Mouse (Mus musculus): Measurements from ENCODE around the gene Myo10. TPM values are rescaled to one million over a fixed set of nuclear protein-coding genes. Genes with fewer than 3 reads are reported as not detected.

Gene Myo10
- total RNA-seq, 2 experiments from 2014 or later: 36.3 to 50.5 TPM

- DNase-seq: no peak
Observed at GRCm38 (mm10) chr15:25652368-25652767, 30.0 kb downstream of the Myo10 start.

GRCm38 (mm10) chr15:25652933-25653332, 30.6 kb downstream of the Myo10 start:
- DNase-seq: no peak

GRCm38 (mm10) chr15:25653680-25654079, 31.4 kb downstream of the Myo10 start:
- DNase-seq: no peak

GRCm38 (mm10) chr15:25662833-25663519, 40.7 kb downstream of the Myo10 start:
- no peak for DNase-seq

GRCm38 (mm10) chr15:25669283-25670247, 47.2 kb downstream of the Myo10 start:
- peak; percentile 50 for DNase-seq

GRCm38 (mm10) chr15:25673231-25673980, 51.1 kb downstream of the Myo10 start:
- no peak for DNase-seq

GRCm38 (mm10) chr15:25674099-25674931, 52.0 kb downstream of the Myo10 start:
- no peak for DNase-seq

- DNase-seq: no peak
Observed at GRCm38 (mm10) chr15:25674932-25675250, 52.6 kb downstream of the Myo10 start.

GRCm38 (mm10) chr15:25675359-25675758, 53.0 kb downstream of the Myo10 start:
- DNase-seq: no peak

- no peak for DNase-seq
Observed at GRCm38 (mm10) chr15:25676056-25676785, 53.9 kb downstream of the Myo10 start.

- DNase-seq: no peak
Observed at GRCm38 (mm10) chr15:25679081-25679480, 56.8 kb downstream of the Myo10 start.

- no peak for DNase-seq
Observed at GRCm38 (mm10) chr15:25679616-25680015, 57.3 kb downstream of the Myo10 start.

GRCm38 (mm10) chr15:25680269-25680818, 58.0 kb downstream of the Myo10 start:
- DNase-seq: no peak

- DNase-seq: no peak
Observed at GRCm38 (mm10) chr15:25682953-25683507, 60.7 kb downstream of the Myo10 start.

GRCm38 (mm10) chr15:25685186-25685585, 62.9 kb downstream of the Myo10 start:
- DNase-seq: no peak

GRCm38 (mm10) chr15:25688424-25689283, 66.3 kb downstream of the Myo10 start:
- no peak for DNase-seq

GRCm38 (mm10) chr15:25689477-25689876, 67.2 kb downstream of the Myo10 start:
- DNase-seq: no peak

- no peak for DNase-seq
Observed at GRCm38 (mm10) chr15:25690066-25690745, 67.9 kb downstream of the Myo10 start.

GRCm38 (mm10) chr15:25690746-25691105, 68.4 kb downstream of the Myo10 start:
- DNase-seq: no peak
